Mouse (Mus musculus) CH12.LX (cell line): ENCODE results near the gene Shroom1. TPM values are rescaled to one million over a fixed set of nuclear protein-coding genes. Genes with fewer than 3 reads are reported as not detected.

Experiments used
- DNase-seq: peaks from one replicate; pipeline ENCODE4 v3.0.0-alpha.2; 2013; ENCODE audit errors: extremely low read depth
- H3K27ac ChIP-seq: 2 replicates; pipeline ENCODE4 v1.5.1; 2012; ENCODE audit warnings: low read depth, mild to moderate bottlenecking, control low read depth, moderate library complexity; ENCODE audit not compliant: insufficient read depth
- H3K27me3 ChIP-seq: replicated peaks from 2 replicates; pipeline ENCODE3; 2012; ENCODE audit warnings: inconsistent platforms
- H3K36me3 ChIP-seq, 2 experiments: replicated peaks in 1 of 2; 2 replicates each; pipeline versions ENCODE3 to v1.6.1; 2012; ENCODE audit warnings: inconsistent platforms in 1 of 2, low read length in 1 of 2, mild to moderate bottlenecking in 1 of 2, mixed read lengths in 1 of 2, moderate library complexity in 1 of 2; ENCODE audit not compliant: control insufficient read depth in 1 of 2, insufficient read depth in 1 of 2
- H3K4me1 ChIP-seq, 2 experiments: 2 replicates each; pipeline ENCODE4 v1.6.1; 2012; ENCODE audit warnings: inconsistent platforms in 1 of 2, moderate library complexity in 1 of 2; ENCODE audit not compliant: insufficient read depth in 2 of 2, control insufficient read depth in 1 of 2
- H3K4me2 ChIP-seq: 2 replicates; pipeline ENCODE4 v1.6.1; 2012; ENCODE audit warnings: low read depth, mild to moderate bottlenecking, control low read depth; ENCODE audit not compliant: poor library complexity, insufficient read depth, severe bottlenecking
- H3K4me3 ChIP-seq, 3 experiments: fragments of 150-350 bp in 1 of 3; sonication (generic) in 1 of 3; replicated peaks in 1 of 3; 2 replicates each; pipeline versions ENCODE3 to v1.5.1; 2011 to 2012; ENCODE audit warnings: low read depth in 2 of 3, low read length in 2 of 3, mild to moderate bottlenecking in 2 of 3, moderate library complexity in 2 of 3, control low read depth in 1 of 3, improper control_type of control experiment in 1 of 3, inconsistent platforms in 1 of 3, mixed read lengths in 1 of 3; ENCODE audit not compliant: poor library complexity in 1 of 3
- H3K79me2 ChIP-seq: replicated peaks from 2 replicates; pipeline ENCODE4 v1.6.1; 2012; ENCODE audit warnings: mild to moderate bottlenecking, moderate library complexity; ENCODE audit not compliant: control insufficient read depth, poor library complexity, insufficient read depth, severe bottlenecking; ENCODE audit errors: extremely low read depth
- H3K9ac ChIP-seq: 2 replicates; pipeline ENCODE4 v1.6.1; 2012; ENCODE audit warnings: low read depth, mild to moderate bottlenecking, control low read depth, moderate library complexity; ENCODE audit not compliant: insufficient read depth
- H3K9me3 ChIP-seq: replicated peaks from 2 replicates; pipeline ENCODE3; 2012; ENCODE audit warnings: low read length, inconsistent platforms, mixed read lengths
- BHLHE40 ChIP-seq: IDR thresholded peaks from 2 replicates; pipeline ENCODE4 v1.6.1; 2011; ENCODE audit warnings: mild to moderate bottlenecking, low read depth, low read length, improper control_type of control experiment
- CHD1 ChIP-seq: IDR thresholded peaks from 2 replicates; pipeline ENCODE4 v1.6.1; 2012; ENCODE audit warnings: low read depth, low read length, improper control_type of control experiment, inconsistent platforms
- ELF1 ChIP-seq: IDR thresholded peaks from 2 replicates; pipeline ENCODE4 v1.6.1; 2014; ENCODE audit warnings: low read depth, mild to moderate bottlenecking, inconsistent platforms, low read length, improper control_type of control experiment
- HCFC1 ChIP-seq: IDR thresholded peaks from 2 replicates; pipeline ENCODE4 v1.6.1; 2012; ENCODE audit warnings: low read depth, mild to moderate bottlenecking, inconsistent platforms, low read length, improper control_type of control experiment
- IRF4 ChIP-seq: IDR thresholded peaks from 2 replicates; pipeline ENCODE4 v1.6.1; 2014; ENCODE audit warnings: low read depth, mild to moderate bottlenecking, inconsistent platforms, low read length, improper control_type of control experiment
- JUND ChIP-seq: conservative IDR thresholded peaks from 2 replicates; pipeline ENCODE4 v1.6.1; 2011; ENCODE audit warnings: low read depth, low read length, improper control_type of control experiment
- KAT2A ChIP-seq: IDR thresholded peaks from 2 replicates; pipeline ENCODE4 v1.6.1; 2012; ENCODE audit warnings: low read length, improper control_type of control experiment, inconsistent platforms; ENCODE audit not compliant: insufficient replicate concordance
- MAFK ChIP-seq: IDR thresholded peaks from 2 replicates; pipeline ENCODE4 v1.6.1; 2011; ENCODE audit warnings: low read length, improper control_type of control experiment; ENCODE audit not compliant: insufficient replicate concordance
- MAZ ChIP-seq: IDR thresholded peaks from 2 replicates; pipeline ENCODE4 v1.6.1; 2012; ENCODE audit warnings: low read depth, mild to moderate bottlenecking, inconsistent platforms, low read length, improper control_type of control experiment, moderate library complexity
- NRF1 ChIP-seq: IDR thresholded peaks from 2 replicates; pipeline ENCODE4 v1.6.1; 2014; ENCODE audit warnings: low read depth, mild to moderate bottlenecking, inconsistent platforms, low read length, improper control_type of control experiment, moderate library complexity
- PAX5 ChIP-seq: IDR thresholded peaks from 2 replicates; pipeline ENCODE4 v1.6.1; 2012; ENCODE audit warnings: low read length, inconsistent platforms, mixed read lengths
- POLR2A ChIP-seq: IDR thresholded peaks from 2 replicates; pipeline ENCODE4 v1.6.1; 2011; ENCODE audit warnings: low read depth, mild to moderate bottlenecking, improper control_type of control experiment, low read length
- RAD21 ChIP-seq: IDR thresholded peaks from 2 replicates; pipeline ENCODE4 v1.6.1; 2011; ENCODE audit warnings: low read depth, mild to moderate bottlenecking, low read length, improper control_type of control experiment, moderate library complexity
- RCOR1 ChIP-seq: conservative IDR thresholded peaks from 2 replicates; pipeline ENCODE4 v1.6.1; 2012; ENCODE audit warnings: low read depth, mild to moderate bottlenecking, inconsistent platforms, low read length, improper control_type of control experiment
- SIN3A ChIP-seq: IDR thresholded peaks from 2 replicates; pipeline ENCODE4 v1.6.1; 2012; ENCODE audit warnings: low read length, improper control_type of control experiment, inconsistent platforms
- SMC3 ChIP-seq: IDR thresholded peaks from 2 replicates; pipeline ENCODE4 v1.6.1; 2011; ENCODE audit warnings: low read depth, low read length, improper control_type of control experiment
- TBP ChIP-seq: conservative IDR thresholded peaks from 2 replicates; pipeline ENCODE4 v1.6.1; 2011; ENCODE audit warnings: low read depth, low read length, improper control_type of control experiment
- TCF12 ChIP-seq: IDR thresholded peaks from 2 replicates; pipeline ENCODE4 v1.6.1; 2014; ENCODE audit warnings: low read depth, mild to moderate bottlenecking, inconsistent platforms, low read length, improper control_type of control experiment
- UBTF ChIP-seq: IDR thresholded peaks from 2 replicates; pipeline ENCODE4 v1.6.1; 2012; ENCODE audit warnings: low read depth, mild to moderate bottlenecking, inconsistent platforms, low read length, improper control_type of control experiment, moderate library complexity
- USF2 ChIP-seq: conservative IDR thresholded peaks from 2 replicates; pipeline ENCODE4 v1.6.1; 2011; ENCODE audit warnings: low read depth, low read length, improper control_type of control experiment
- ZKSCAN1 ChIP-seq: IDR thresholded peaks from 2 replicates; pipeline ENCODE4 v1.6.1; 2012; ENCODE audit warnings: low read depth, inconsistent platforms, low read length, improper control_type of control experiment, borderline replicate concordance
- ZMIZ1 ChIP-seq: IDR thresholded peaks from 2 replicates; pipeline ENCODE4 v1.6.1; 2012; ENCODE audit warnings: low read depth, mild to moderate bottlenecking, inconsistent platforms, low read length, improper control_type of control experiment
- ZNF384 ChIP-seq: IDR thresholded peaks from 2 replicates; pipeline ENCODE4 v1.6.1; 2012; ENCODE audit warnings: low read depth, low read length, improper control_type of control experiment, inconsistent platforms
- dilution Hi-C: fragments of 300-500 bp; cut with MboI; formaldehyde crosslinking; loops from 2 replicates; pipeline ENCODE4 v1.14.3; 2020; ENCODE audit warnings: low sequenced_read_pairs; ENCODE audit not compliant: extremely low pct_unique_long_range_greater_than_20kb, extremely low pct_ligation_motif_present
- in situ Hi-C: fragments of 300-500 bp; cut with MboI; formaldehyde crosslinking; loops from 3 replicates; pipeline ENCODE4 v1.14.3; 2019; ENCODE audit warnings: low sequenced_read_pairs, low pct_ligation_motif_present, low pct_unique_long_range_greater_than_20kb, mixed read lengths
- polyA plus RNA-seq: library from polyadenylated mRNA; unstranded; fragments of >175 nt; gene quantifications from 2 replicates; pipeline ENCODE4 v1.2.1, GENCODE M21; 2012; ENCODE audit warnings: low read depth; ENCODE audit not compliant: insufficient read length
- total RNA-seq, 2 experiments: library from RNA; depleted of rRNA; stranded (reverse); fragments of 300-350 nt in 1 of 2; fragments of >200 nt in 1 of 2; gene quantifications; 2 replicates each; pipeline ENCODE4 v1.2.3; 2012 to 2014

Gene Shroom1
- total and polyA plus RNA-seq, 3 experiments: not detected

- in situ Hi-C loops: loop anchor here (10.0 kb wide), 1 partner anchor 395 kb away; the partner anchor contains the start of gene Gm12216
- Histone ChIP-seq H3K9ac (no peak overlapping the region), H3K27me3 (no peaks in the 10 kb centered on the region), H3K4me3 (no peak overlapping the region), H3K27ac (no peak overlapping the region), H3K9me3 (peaks cover 5% of the 10 kb centered on the region)
- DNase-seq: no peak
- dilution Hi-C loops: no loop called here
- TF ChIP-seq USF2: no peak
- TF ChIP-seq MAZ: no peak
- no peak for TF ChIP-seq SMC3
- TF ChIP-seq KAT2A: no peak
- no peak for TF ChIP-seq ZKSCAN1
- no peak for TF ChIP-seq JUND
- TF ChIP-seq TCF12: no peak
- TF ChIP-seq RCOR1: no peak
- TF ChIP-seq MAFK: no peak
- TF ChIP-seq, all 38 proteins: peak for 0
- Histone ChIP-seq H3K4me2 (no peak overlapping the region), H3K4me1 (peaks cover 0 to 4% of the 10 kb centered on the region in 2 experiments; a peak in 2 of 4 replicates), H3K79me2 (no peaks in the 10 kb centered on the region), H3K36me3 (no peaks in the 10 kb centered on the region)
These were observed 3.2 kb downstream of the Shroom1 start for GRCm38 (mm10) chr11:53460192-53460591.

DNA sequence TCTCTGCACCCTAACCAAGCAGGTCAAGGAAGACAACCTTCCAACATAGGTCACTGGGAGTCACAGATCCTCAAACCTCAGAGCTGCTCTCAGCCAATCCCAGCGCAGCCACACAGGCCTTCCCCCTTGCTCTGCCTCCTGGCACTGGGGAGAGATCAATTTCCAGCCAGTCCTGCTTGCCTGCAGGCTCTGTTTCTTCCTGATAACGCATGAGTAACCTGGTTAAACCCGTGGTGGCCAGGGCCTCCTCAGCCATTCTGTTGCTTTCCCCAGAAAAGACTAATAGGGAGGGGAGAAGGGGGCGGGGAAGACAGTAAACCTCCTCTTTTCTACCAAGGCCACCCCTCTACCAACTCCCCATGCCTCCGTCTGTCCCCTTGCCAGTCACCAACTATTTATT lies 4.7 kb downstream of the Shroom1 start:
- Histone ChIP-seq H3K79me2 (no peaks in the 10 kb centered on the region), H3K4me2 (no peak overlapping the region), H3K9me3 (peaks cover 5% of the 10 kb centered on the region), H3K36me3 (no peaks in the 10 kb centered on the region), H3K27me3 (no peaks in the 10 kb centered on the region), H3K9ac (no peak overlapping the region), H3K4me1 (peaks cover 0 to 4% of the 10 kb centered on the region in 2 experiments; a peak in 2 of 4 replicates), H3K27ac (no peak overlapping the region), H3K4me3 (no peak overlapping the region)
- in situ Hi-C loops: loop anchor here (10.0 kb wide), 1 partner anchor 393 kb away; the partner anchor contains the start of gene Gm12216
- TF ChIP-seq HCFC1 (no peak), JUND (no peak), KAT2A (no peak), NRF1 (no peak), IRF4 (no peak), ELF1 (no peak), CHD1 (no peak), SIN3A (no peak), POLR2A (no peak), UBTF (no peak), TBP (no peak), TCF12 (no peak), ZMIZ1 (no peak), BHLHE40 (no peak), ZNF384 (no peak), PAX5 (no peak), RAD21 (no peak)
- DNase-seq: no peak
- dilution Hi-C loops: no loop called here
